Mouse (Mus musculus) MEL (cell line): ENCODE measurements around the gene Rom1. TPM values are rescaled to one million over a fixed set of nuclear protein-coding genes. Genes with fewer than 3 reads are reported as not detected.

Source experiments
- DNase-seq: peaks from one replicate; pipeline ENCODE4 v3.0.0; 2011; ENCODE audit warnings: low read depth, low spot score
- H3K27ac ChIP-seq: 2 replicates; pipeline ENCODE4 v1.5.1; 2012; ENCODE audit warnings: low read depth, mild to moderate bottlenecking, control low read depth, low read length, moderate library complexity; ENCODE audit not compliant: control insufficient read depth
- H3K27me3 ChIP-seq, 2 experiments: fragments of 150-350 bp in 1 of 2; sonication (generic) in 1 of 2; 2 replicates each; pipeline ENCODE4 v1.6.1; 2012; ENCODE audit warnings: low read length in 2 of 2, mild to moderate bottlenecking in 2 of 2, improper control_type of control experiment in 1 of 2, moderate library complexity in 1 of 2; ENCODE audit not compliant: insufficient read depth in 2 of 2, control insufficient read depth in 1 of 2
- H3K36me3 ChIP-seq, 2 experiments: 2 replicates each; pipeline ENCODE4 v1.6.1; 2012 to 2014; ENCODE audit warnings: low read length in 2 of 2, improper control_type of control experiment in 1 of 2, inconsistent platforms in 1 of 2, mild to moderate bottlenecking in 1 of 2; ENCODE audit not compliant: insufficient read depth in 2 of 2, control insufficient read depth in 1 of 2
- H3K4me1 ChIP-seq, 2 experiments: fragments of 150-350 bp in 1 of 2; sonication (generic) in 1 of 2; 2 replicates each; pipeline ENCODE4 v1.6.1; 2012; ENCODE audit warnings: low read length in 2 of 2, improper control_type of control experiment in 1 of 2, mild to moderate bottlenecking in 1 of 2; ENCODE audit not compliant: insufficient read depth in 2 of 2, control insufficient read depth in 1 of 2
- H3K4me3 ChIP-seq, 2 experiments: fragments of 150-350 bp in 1 of 2; sonication (generic) in 1 of 2; 2 replicates each; pipeline ENCODE4 v1.5.1; 2012; ENCODE audit warnings: low read depth in 2 of 2, low read length in 2 of 2, mild to moderate bottlenecking in 2 of 2, moderate library complexity in 2 of 2, control low read depth in 1 of 2, improper control_type of control experiment in 1 of 2; ENCODE audit not compliant: control insufficient read depth in 1 of 2, insufficient read depth in 1 of 2
- H3K79me2 ChIP-seq: 2 replicates; pipeline ENCODE4 v1.6.1; 2012; ENCODE audit warnings: mild to moderate bottlenecking, low read length, moderate library complexity; ENCODE audit not compliant: control insufficient read depth, poor library complexity, insufficient read depth
- H3K9ac ChIP-seq: 2 replicates; pipeline ENCODE4 v1.6.1; 2012; ENCODE audit warnings: low read depth, mild to moderate bottlenecking, control low read depth, low read length, moderate library complexity; ENCODE audit not compliant: control insufficient read depth, poor library complexity, severe bottlenecking
- H3K9me3 ChIP-seq: fragments of 150-350 bp; sonication (generic); replicated peaks from 2 replicates; pipeline ENCODE4 v1.6.1; 2012; ENCODE audit warnings: mild to moderate bottlenecking, low read length, improper control_type of control experiment, moderate library complexity; ENCODE audit not compliant: insufficient read depth
- CHD1 ChIP-seq: IDR thresholded peaks from 2 replicates; pipeline ENCODE4 v1.6.1; 2012; ENCODE audit warnings: low read depth, mild to moderate bottlenecking, inconsistent platforms, low read length, improper control_type of control experiment
- E2F4 ChIP-seq: IDR thresholded peaks from 2 replicates; pipeline ENCODE4 v1.6.1; 2011; ENCODE audit warnings: low read depth, low read length, improper control_type of control experiment, borderline replicate concordance
- ELF1 ChIP-seq: IDR thresholded peaks from 2 replicates; pipeline ENCODE4 v1.6.1; 2014; ENCODE audit warnings: low read depth, mild to moderate bottlenecking, inconsistent platforms, low read length, improper control_type of control experiment, moderate library complexity
- EP300 ChIP-seq, 2 experiments: IDR thresholded peaks; 2 replicates each; pipeline ENCODE4 v1.6.1; 2011; ENCODE audit warnings: improper control_type of control experiment in 2 of 2, low read length in 2 of 2, low read depth in 1 of 2, mild to moderate bottlenecking in 1 of 2
- ETS1 ChIP-seq: IDR thresholded peaks from 2 replicates; pipeline ENCODE4 v1.6.1; 2012; ENCODE audit warnings: low read depth, mild to moderate bottlenecking, inconsistent platforms, low read length, improper control_type of control experiment, moderate library complexity
- HCFC1 ChIP-seq: IDR thresholded peaks from 2 replicates; pipeline ENCODE4 v1.6.1; 2012; ENCODE audit warnings: low read depth, mild to moderate bottlenecking, inconsistent platforms, low read length, improper control_type of control experiment, moderate library complexity
- KAT2A ChIP-seq: conservative IDR thresholded peaks from 2 replicates; pipeline ENCODE4 v1.6.1; 2012; ENCODE audit warnings: low read depth, low read length, improper control_type of control experiment, inconsistent platforms
- MAFK ChIP-seq: IDR thresholded peaks from 2 replicates; pipeline ENCODE4 v1.6.1; 2011; ENCODE audit warnings: low read depth, mild to moderate bottlenecking, low read length, improper control_type of control experiment, borderline replicate concordance
- MAX ChIP-seq: IDR thresholded peaks from 2 replicates; pipeline ENCODE4 v1.6.1; 2011; ENCODE audit warnings: low read length, improper control_type of control experiment
- MAZ ChIP-seq: IDR thresholded peaks from 2 replicates; pipeline ENCODE4 v1.6.1; 2012; ENCODE audit warnings: low read depth, mild to moderate bottlenecking, inconsistent platforms, low read length, improper control_type of control experiment
- MEF2A ChIP-seq: IDR thresholded peaks from 2 replicates; pipeline ENCODE4 v1.6.1; 2014; ENCODE audit warnings: low read depth, mild to moderate bottlenecking, inconsistent platforms, low read length, improper control_type of control experiment; ENCODE audit not compliant: poor library complexity, insufficient replicate concordance, severe bottlenecking; ENCODE audit errors: extremely low read depth
- MYB ChIP-seq: IDR thresholded peaks from 2 replicates; pipeline ENCODE4 v1.6.1; 2011; ENCODE audit warnings: mild to moderate bottlenecking, low read depth, low read length, improper control_type of control experiment
- MYC ChIP-seq: IDR thresholded peaks from 2 replicates; pipeline ENCODE4 v1.6.1; 2011; ENCODE audit warnings: low read depth, mild to moderate bottlenecking, low read length, improper control_type of control experiment, moderate library complexity
- NELFE ChIP-seq: IDR thresholded peaks from 2 replicates; pipeline ENCODE4 v1.6.1; 2011; ENCODE audit warnings: low read depth, low read length, improper control_type of control experiment
- NRF1 ChIP-seq: IDR thresholded peaks from 2 replicates; pipeline ENCODE4 v1.6.1; 2014; ENCODE audit warnings: low read depth, mild to moderate bottlenecking, inconsistent platforms, low read length, improper control_type of control experiment, moderate library complexity; ENCODE audit not compliant: poor library complexity, insufficient read depth, severe bottlenecking
- POLR2A ChIP-seq, 2 experiments: IDR thresholded peaks; 2 replicates each; pipeline ENCODE4 v1.6.1; 2011 to 2012; ENCODE audit warnings: low read length in 2 of 2, mild to moderate bottlenecking in 2 of 2, control low read depth in 1 of 2, improper control_type of control experiment in 1 of 2, low read depth in 1 of 2, moderate library complexity in 1 of 2; ENCODE audit not compliant: control insufficient read depth in 1 of 2, insufficient read depth in 1 of 2, poor library complexity in 1 of 2
- POLR2AphosphoS2 ChIP-seq: IDR thresholded peaks from 2 replicates; pipeline ENCODE4 v1.6.1; 2011; ENCODE audit warnings: low read length, improper control_type of control experiment
- RAD21 ChIP-seq: IDR thresholded peaks from 2 replicates; pipeline ENCODE4 v1.6.1; 2011; ENCODE audit warnings: mild to moderate bottlenecking, low read depth, low read length, improper control_type of control experiment
- SIN3A ChIP-seq: IDR thresholded peaks from 2 replicates; pipeline ENCODE4 v1.6.1; 2012; ENCODE audit warnings: low read length, improper control_type of control experiment, inconsistent platforms
- SMC3 ChIP-seq: IDR thresholded peaks from 2 replicates; pipeline ENCODE4 v1.6.1; 2011; ENCODE audit warnings: low read depth, low read length, improper control_type of control experiment
- TAL1 ChIP-seq: IDR thresholded peaks from 2 replicates; pipeline ENCODE4 v1.6.1; 2012; ENCODE audit warnings: mild to moderate bottlenecking, inconsistent platforms, low read length, moderate library complexity, mixed read lengths
- TBP ChIP-seq: IDR thresholded peaks from 2 replicates; pipeline ENCODE4 v1.8.0; 2011; ENCODE audit warnings: low read depth, low read length, improper control_type of control experiment
- TCF12 ChIP-seq: IDR thresholded peaks from 2 replicates; pipeline ENCODE4 v1.6.1; 2014; ENCODE audit warnings: low read depth, mild to moderate bottlenecking, inconsistent platforms, low read length, improper control_type of control experiment, moderate library complexity
- UBTF ChIP-seq: IDR thresholded peaks from 2 replicates; pipeline ENCODE4 v1.6.1; 2012; ENCODE audit warnings: low read depth, mild to moderate bottlenecking, inconsistent platforms, low read length, improper control_type of control experiment, moderate library complexity, borderline replicate concordance; ENCODE audit not compliant: insufficient read depth
- USF1 ChIP-seq: IDR thresholded peaks from 2 replicates; pipeline ENCODE4 v1.6.1; 2014; ENCODE audit warnings: low read depth, mild to moderate bottlenecking, inconsistent platforms, low read length, improper control_type of control experiment, moderate library complexity
- ZKSCAN1 ChIP-seq: IDR thresholded peaks from 2 replicates; pipeline ENCODE4 v1.6.1; 2012; ENCODE audit warnings: low read depth, mild to moderate bottlenecking, inconsistent platforms, low read length, improper control_type of control experiment, moderate library complexity
- ZMIZ1 ChIP-seq: IDR thresholded peaks from 2 replicates; pipeline ENCODE4 v1.6.1; 2012; ENCODE audit warnings: low read depth, mild to moderate bottlenecking, inconsistent platforms, low read length, improper control_type of control experiment, moderate library complexity
- polyA plus RNA-seq, 2 experiments: library from polyadenylated mRNA; stranded (reverse) in 1 of 2; unstranded in 1 of 2; fragments of >175 nt in 1 of 2; fragments of >200 nt in 1 of 2; gene quantifications; 2 replicates each; pipeline versions ENCODE4 v1.2.1 to v1.2.4; 2012; ENCODE audit warnings: low replicate concordance in 2 of 2, low read depth in 1 of 2; ENCODE audit not compliant: insufficient read length in 2 of 2, insufficient read depth in 1 of 2, missing spikeins in 1 of 2
- total RNA-seq: library from RNA; depleted of rRNA; stranded (reverse); fragments of 300-350 nt; gene quantifications from 2 replicates; pipeline ENCODE4 v1.2.3, GENCODE M21; 2012

The Rom1 gene
- total and polyA plus RNA-seq, 3 experiments, result 3.1 to 4.1 TPM; not detected in 1

GRCm38 (mm10) chr19:8920073-8920736 lies 9.0 kb downstream of the Rom1 start, which contains the start of gene B3gat3:
Gene B3gat3, plus strand, starts transcription at chr19:8920374.
- Histone ChIP-seq H3K36me3 (peaks cover 1 to 13% of the 10 kb centered on the region in 2 experiments; a peak in 3 of 4 replicates), H3K27ac (peak within 1 kb of the TSS; percentile 88), H3K79me2 (peaks cover 16% of the 10 kb centered on the region), H3K9me3 (no peaks in the 10 kb centered on the region), H3K4me1 (peaks cover 8 to 10% of the 10 kb centered on the region in 2 experiments; a peak in 3 of 4 replicates), H3K9ac (peak within 1 kb of the TSS; percentile 92), H3K27me3 (no peaks in the 10 kb centered on the region), H3K4me3 (peak within 1 kb of the TSS; percentile 83 to 91)
- peak; percentile 91 for DNase-seq
- TF ChIP-seq UBTF (no peak), TCF12 (0 out of 2 replicates have a peak, but pooled peaks have one; percentile 34), TAL1 (no peak), HCFC1 (peak; percentile 83), ETS1 (no peak; the same call in 1 of the 2 replicates), SMC3 (0 out of 2 replicates have a peak, but pooled peaks have one; percentile 6), ELF1 (peak; percentile 81), E2F4 (0 out of 2 replicates have a peak, but pooled peaks have one; percentile 53), MAX (no peak), MYC (peak; percentile 43; the same call in 1 of the 2 replicates), KAT2A (no peak; the same call in 1 of the 2 replicates), MAZ (peak; percentile 49; the same call in 1 of the 2 replicates), MEF2A (no peak), POLR2AphosphoS2 (peak; percentile 80; the same call in 1 of the 2 replicates), ZKSCAN1 (no peak), NELFE (peak; percentile 80), SIN3A (peak; percentile 71), TBP (peak; percentile 45; the same call in 1 of the 2 replicates), RAD21 (no peak), MAFK (no peak), NRF1 (no peak), POLR2A (IDR thresholded peaks at IDR 0.05; ENCODE audit: control insufficient read depth in 1 of 2, insufficient read depth in 1 of 2, low read depth in 1 of 2, low read length in 2 of 2, poor library complexity in 1 of 2) (peak; percentile 47 to 90; a peak in 3 of 4 replicates), CHD1 (no peak), EP300 (IDR thresholded peaks at IDR 0.05; ENCODE audit: low read depth in 1 of 2, low read length in 2 of 2) (no peak; a peak in 1 of 4 replicates), USF1 (0 out of 2 replicates have a peak, but pooled peaks have one; percentile 12), MYB (no peak), ZMIZ1 (peak; percentile 63; the same call in 1 of the 2 replicates)
